Mouse (Mus musculus) lung, postnatal 0 days (tissue): Measurements from ENCODE around the gene Myo10.

ENCODE experiments used
- CTCF ChIP-seq: IDR thresholded peaks from 2 replicates; pipeline ENCODE4 v1.5.1; 2016; ENCODE audit warnings: antibody characterized with exemption, mild to moderate bottlenecking
- EP300 ChIP-seq: IDR thresholded peaks from 2 replicates; pipeline ENCODE4 v1.6.1; 2016; ENCODE audit warnings: antibody characterized with exemption, mild to moderate bottlenecking, control low read depth

GRCm38 (mm10) chr15:25652933-25653332 is 30.6 kb downstream of the Myo10 start:
- TF ChIP-seq CTCF (no peak), EP300 (no peak)
